In the genomic region with DNA sequence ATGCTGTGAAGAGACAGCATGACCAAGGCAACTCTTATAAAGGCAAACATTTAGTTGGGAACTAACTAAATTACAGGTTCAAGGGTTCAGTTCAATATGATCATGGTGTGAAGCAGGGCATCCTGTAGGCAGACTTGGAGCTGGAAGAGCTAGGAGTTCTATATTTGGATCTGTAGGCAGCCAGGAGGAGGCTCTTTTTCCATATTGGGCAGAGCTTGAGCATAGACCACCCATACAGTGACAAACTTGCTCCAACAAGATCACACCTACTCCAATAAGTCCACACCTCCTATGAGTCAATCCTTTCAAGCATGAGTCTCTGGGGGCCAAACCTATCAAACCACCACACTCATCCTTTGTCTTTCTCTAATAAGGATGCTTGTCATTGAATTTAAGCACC, we compare ENCODE assay signal across 12 mouse cellular contexts.
"Had no signal": no experiment of that assay in that cellular context is flagged by ENCODE, and none has a peak within 500 bp of the region (broad histone marks: within the 10 kb centered on the region; RNA-seq: fewer than 3 reads in every experiment).

No protein-coding gene starts in this region.

- DNase-seq: liver, embryonic 13.5 days; liver, postnatal 0 days; lung, adult 2 months; lung, postnatal 14 days; lung, postnatal 36 days; midbrain, embryonic 14.5 days; right cerebral cortex, postnatal 14 days; thymus, adult 18-20 months; thymus, postnatal 14 days; thymus, postnatal 36 days had no signal

- ATAC-seq: liver, postnatal 0 days; lung, postnatal 0 days; midbrain, embryonic 16.5 days had no signal
